Mouse (Mus musculus) kidney, adult 9 months (tissue): ENCODE data around the gene Rbm19.
"Not testable (repeated sequence)": the region's sequence is repeated elsewhere in the genome, so short reads cannot be mapped to it uniquely, and the experiment has no call there.

Experiments used
- DNase-seq: peaks from one replicate; pipeline ENCODE4 v3.0.0; 2022

The Rbm19 gene

DNA sequence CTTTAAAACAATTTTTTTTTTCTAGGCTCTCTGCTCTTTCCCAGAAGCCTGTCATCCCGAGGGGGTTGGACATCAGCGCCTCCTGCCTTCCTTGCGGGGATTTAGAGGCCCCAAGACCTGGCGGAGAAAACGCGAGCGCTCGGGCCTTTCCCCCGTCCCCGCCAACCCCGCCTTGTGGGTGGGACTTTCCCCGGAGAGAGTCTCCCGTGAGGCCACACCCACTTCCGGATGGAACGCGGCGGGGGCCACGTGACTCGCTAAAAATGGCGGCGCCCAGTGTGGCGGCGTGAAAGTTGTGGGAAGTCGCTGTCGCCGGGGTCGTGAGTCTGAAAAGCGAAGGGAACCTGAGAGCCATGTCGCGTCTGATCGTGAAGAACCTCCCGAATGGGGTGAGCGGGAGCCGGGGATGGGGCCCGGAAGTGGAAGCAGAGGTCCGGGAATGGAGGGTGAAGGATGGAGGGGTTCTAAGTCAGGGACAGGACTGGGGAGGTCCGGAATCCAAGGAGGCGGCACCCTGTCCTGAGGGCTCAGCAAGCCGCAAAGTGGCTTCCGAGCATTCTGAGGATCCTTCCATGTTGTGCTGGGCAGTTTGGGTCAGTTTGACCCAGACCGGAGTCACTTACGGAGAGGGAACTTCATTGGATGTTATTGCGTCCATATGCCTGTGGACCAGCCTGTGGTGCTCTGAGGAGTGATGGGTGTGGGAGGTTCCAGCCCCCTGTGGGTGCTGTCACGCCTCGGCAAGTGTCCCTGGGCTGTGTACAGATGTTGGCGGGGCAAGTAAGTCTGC is at the start of gene Rbm19:
TSS of gene Rbm19 (plus strand) at position 205 of the 790 bp plus-strand sequence.
- peak; percentile 91 for DNase-seq

DNA sequence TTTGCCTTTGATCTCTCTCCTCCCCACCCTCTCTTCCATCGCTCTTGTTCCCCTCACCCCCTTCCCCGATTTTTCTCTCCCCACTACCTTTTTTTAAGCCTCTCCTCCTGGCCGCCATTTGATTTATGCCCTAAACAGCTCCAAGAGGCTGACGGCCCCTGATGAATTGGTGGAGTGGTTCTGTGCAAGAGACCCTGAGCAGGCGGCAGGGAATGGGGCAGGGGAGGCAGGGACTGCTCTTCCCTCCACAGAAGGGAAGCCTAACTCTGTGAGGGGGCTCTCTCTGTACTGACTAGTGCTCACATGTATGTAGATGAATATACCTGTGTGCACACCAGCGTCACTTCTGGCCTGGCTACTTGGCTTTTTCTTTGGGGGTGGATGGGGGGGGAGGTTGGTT is 49.0 kb upstream of the Rbm19 start:
- DNase-seq, result no peak

DNA sequence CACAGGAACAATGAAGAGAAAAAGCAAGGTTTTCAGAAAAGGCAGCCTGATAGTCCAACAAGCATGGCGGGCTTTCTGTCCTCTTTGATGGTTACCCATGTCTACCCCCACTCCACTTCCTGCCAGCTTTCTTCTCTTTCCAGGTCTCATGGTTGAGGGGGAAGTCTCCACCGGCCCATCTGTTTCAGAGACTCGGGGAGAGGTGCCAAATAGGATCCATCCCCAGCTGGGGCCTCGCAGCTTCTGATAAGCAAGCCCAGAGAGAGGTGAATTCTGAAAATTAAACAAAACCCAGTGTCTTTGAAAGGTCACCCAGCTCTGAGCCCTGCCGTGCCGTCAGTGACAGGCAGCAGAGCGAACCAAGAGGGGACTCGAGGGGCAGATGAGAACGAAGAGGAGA is 42.2 kb upstream of the Rbm19 start:
- no peak for DNase-seq

DNA sequence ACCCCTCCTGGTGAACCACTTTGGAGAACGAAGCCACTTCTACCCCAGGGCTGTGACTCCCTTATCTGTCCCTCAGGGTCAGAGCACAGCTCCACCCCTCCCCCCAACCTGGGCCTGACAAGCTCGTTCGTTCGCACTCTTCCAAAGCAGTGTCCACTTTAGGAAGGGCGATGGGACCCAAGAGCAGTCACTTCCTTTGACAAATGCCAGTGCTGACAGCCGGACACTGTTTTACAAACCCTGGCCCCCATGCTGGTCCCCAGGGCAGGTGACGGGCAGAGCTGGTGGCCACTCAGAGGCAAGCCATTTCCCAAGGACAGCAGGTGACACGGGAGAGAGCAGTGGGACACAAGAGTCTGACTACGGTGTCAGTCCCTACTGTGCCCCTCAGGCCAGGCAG is 36.2 kb upstream of the Rbm19 start:
- DNase-seq, result no peak

DNA sequence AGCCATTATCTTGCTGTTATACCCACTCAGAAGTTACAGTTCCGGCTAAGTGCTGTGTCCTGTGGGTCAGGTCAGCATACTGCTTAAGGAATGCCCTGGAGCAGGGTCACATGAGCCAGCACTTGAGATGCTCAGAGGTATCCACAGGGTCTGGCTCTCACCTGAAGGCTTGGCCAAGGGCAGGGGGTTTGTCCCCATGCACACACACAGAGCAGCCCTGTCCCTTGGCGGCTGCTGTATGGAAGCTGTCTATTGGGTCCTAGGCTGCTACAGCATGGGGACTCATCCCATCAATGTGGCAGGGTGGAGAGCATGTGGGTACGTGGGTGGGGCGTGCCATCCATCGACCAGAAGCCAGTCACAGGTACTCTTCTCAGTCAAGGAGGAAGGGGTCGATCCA is 35.8 kb upstream of the Rbm19 start:
- no peak for DNase-seq

DNA sequence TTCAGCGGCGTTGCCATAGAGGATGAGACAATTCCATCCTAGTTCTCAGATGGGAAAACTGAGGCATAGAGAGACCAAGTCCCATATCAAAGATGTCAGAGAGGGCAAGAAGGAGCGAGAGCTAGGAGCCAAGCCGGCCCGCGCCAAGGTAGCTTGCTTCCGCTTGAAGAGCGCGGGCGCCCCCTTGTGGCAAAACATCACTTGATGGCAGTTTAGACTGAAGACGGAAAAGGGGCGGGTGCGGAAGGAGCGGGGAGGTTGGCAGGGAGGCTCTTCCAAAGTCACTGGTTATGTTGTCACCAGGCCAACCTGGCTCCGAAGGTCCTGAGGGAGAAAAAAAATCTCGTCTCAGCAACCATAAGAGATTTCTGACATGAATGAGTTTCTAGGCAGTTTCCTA is 27.7 kb upstream of the Rbm19 start:
- DNase-seq, result peak; percentile 85

DNA sequence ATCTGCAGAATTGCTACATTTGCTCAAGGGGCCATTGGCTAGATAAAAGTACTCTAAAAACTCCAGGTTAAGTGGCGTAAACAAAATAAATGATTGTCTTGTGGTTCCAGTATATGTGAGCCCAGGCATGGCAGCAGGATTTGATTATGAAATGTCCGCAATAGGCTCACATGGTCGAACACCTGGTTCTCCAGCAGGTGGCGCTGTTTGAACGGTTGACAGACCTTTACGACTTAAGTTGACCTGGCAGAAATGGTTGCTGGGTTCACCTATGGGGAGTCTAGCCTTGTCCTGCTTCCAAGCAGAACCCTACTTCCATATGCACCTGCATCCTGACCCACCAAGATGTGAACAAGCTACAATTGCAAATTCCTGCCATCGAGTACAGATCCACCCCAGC is 21.7 kb upstream of the Rbm19 start:
- DNase-seq, result peak; percentile 43

DNA sequence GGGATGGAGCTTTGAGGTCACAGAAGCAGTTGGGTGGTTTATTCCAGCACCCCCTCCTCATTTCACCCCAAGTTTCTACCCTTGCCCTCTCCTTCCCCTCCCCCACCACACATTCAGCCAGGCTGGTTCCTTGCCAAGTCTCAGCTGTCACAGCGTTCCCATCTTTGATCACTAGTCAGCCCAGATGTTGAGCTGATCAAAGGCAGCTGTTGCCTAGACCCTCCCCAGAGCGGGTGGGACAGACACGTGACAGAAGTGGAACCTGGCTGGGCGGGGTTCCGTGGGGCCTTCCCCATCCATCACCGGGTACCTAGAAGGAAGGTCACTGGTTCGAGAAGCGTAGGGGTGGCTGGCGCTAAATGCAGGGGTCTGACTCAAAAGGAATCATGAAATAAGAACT is 19.2 kb upstream of the Rbm19 start:
- no peak for DNase-seq

DNA sequence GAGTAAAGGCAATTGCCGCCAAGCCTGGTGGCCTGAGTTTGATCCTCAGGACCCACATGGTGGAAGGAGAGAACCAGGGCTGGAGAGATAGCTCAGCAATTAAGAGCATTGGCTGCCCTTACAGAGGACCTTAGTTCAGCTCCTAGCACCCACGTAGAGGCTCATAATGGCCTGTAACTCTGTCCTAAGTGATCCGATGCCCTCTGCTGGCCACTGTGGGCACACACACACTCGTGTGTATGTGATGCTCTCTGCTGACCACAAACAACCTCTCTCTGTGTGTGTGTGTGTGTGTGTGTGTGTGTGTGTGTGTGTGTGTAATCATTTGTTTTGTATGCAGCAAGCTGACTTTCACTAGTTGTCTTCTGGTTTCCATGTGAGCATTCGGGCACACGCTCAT is 15.5 kb upstream of the Rbm19 start:
- no peak for DNase-seq

DNA sequence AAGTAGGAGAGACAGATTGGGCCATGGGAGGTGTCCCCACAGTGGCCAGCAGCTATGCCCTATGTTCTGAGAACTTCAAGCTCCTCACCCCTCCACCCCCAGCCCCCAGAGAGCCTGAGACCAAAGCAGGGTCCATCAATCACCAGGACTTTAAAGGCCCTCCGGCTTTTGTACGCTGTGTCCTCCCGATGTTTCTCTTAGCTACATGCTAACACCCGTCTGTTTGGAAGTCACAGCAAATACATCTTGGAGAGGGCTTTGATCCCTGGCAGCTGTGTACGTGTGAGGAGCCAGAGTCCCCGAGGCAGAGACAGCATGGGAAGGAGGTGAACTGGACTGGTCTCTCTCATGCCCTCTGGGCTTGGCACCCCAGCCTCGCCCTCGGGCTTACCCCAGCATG is 14.2 kb upstream of the Rbm19 start:
- no peak for DNase-seq

DNA sequence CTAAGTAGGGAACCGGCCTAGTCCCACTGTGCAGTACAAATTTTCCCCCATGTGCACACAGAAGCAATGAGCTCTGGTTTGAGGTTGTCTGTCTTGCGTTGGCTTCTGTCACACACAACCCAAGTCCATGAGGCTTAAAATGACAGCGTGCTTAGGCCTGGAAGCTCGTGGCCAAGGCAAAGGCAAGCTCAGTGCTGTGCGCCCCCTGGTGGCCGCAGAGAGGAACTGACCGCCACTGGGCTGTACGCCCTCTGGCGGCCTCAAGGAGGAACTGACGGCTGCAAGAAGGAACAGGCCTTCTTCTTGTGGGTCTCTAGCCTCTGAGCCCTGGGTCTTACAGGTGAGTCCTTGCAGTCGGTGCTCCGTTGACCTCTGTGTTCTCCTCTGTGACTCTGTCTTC is 13.5 kb upstream of the Rbm19 start:
- DNase-seq, result peak; percentile 36

DNA sequence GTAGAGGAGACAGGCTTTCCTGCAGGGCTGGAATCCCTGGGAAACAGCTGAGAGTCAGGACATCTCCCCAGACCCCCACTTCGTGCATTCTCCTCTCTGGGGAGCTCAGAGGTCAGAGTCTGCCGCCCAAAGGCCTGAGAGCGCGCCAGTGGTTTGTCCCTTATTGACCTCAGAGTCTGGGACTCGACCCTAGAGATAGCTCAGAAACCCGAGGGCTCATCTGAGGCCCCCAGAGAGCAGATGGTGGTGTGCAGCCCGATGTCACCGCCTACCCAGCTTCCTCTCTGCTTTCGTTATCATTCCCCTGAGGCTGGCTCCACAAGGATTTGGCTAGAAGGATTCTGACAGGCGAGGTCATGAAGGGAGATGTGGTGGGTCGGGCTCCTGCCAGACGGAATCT is 12.8 kb upstream of the Rbm19 start:
- DNase-seq, result peak; percentile 22

DNA sequence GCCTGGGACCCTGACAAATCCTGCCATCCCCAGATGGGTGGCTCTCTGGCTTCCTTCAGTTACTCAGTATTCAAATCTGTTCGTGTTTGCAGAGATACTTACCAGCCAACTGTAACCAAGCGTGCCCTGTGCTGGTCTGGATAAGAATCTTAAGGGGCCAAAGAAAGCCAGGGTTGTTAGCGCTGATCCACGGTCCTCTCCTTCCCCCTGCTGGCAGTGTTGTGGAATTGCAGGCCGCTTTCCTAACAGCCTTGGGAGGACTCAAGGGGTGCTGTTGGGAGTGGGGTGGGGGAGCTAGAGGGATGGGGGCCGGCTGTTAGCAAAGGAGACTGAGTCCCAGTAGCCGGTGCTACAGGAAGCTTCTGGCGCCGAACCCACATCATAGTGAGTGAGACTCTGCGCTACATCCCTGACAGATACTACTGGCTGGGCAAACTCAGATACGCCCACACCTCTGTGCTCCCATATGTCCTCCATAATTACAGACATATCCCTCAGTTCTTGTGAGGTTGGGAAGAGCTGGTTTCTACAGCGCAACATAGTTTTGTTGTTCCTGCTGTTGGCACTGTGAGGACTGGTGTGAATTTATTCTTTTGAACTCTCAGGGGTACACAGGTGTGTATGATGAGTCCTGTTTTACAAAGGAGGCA is 9.7 kb upstream of the Rbm19 start:
- DNase-seq, result no peak

DNA sequence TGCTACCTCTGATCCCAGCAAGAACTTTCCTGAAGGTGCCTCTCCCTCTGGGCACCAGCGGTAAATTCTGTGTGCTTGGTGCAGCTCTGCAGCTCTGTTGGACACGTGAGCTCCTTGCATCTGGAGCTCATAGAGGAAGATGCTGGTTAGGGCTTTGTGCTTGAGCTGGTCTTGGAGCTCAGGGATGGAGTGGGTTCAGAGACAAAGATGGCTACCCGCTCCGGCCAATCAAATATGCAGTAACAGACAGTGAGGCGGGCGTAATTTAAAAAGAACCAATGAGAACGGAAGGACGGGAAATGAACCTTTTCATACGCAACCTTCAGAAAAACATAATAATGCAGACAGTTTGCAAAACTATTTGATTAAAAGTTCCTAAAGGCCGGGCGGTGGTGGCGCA is 1.9 kb upstream of the Rbm19 start:
- no peak for DNase-seq

DNA sequence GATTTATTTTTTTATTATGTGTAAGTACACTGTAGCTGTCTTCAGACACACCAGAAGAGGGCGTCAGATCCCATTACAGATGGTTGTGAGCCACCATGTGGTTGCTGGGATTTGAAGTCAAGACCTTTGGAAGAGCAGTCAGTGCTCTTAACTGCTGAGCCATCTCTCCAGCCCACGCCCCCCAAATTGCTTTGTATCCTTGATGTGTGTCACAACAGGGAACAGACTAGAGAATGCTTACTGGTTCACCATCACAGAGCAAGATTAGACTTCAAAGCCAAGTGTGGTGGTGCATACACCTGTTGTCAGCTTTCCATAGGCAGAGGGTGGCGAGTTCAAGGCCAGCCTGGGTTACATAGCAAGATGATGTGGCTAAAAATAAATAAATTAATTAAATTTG is 896 bp downstream of the Rbm19 start:
- not testable (repeated sequence) for DNase-seq

DNA sequence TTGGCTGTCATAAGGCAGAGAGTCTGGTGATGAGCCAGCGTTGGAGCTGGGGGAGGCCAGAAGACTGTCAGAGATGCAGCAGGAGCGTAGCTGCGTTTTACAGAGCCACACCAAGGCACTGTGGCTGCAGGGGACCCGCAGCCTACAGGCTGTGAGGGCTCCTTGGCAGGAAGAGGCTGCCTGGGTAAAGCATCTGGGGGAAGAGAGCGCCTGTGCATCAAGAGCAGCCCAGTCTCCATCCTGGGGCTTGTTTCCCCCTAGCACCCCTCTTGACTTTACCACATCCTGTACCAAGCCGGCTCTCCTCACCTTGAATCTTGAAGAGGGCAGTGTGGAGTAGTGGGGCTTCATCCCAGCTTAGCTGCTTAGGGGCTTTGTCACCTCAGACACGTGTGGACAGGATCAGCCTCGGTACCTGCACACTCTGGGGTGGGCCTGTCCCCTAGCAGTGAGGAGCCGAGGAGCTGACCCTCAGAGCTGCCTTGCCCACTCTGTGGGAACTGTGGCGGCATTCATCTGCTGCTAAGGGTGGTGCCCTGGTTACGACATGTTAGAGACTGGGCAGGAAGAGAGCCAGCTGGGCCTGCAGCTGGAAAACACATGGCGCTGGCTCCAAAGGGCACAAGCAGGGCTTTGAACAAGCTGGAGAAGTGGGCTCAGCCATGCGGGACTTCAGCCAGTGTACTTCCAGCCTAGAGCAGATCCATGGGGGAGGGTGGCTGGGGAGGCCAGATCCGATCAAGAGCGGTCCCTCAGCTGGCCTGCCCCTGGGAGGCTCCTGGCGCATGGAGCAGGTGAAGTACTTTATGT is 8.8 kb downstream of the Rbm19 start:
- no peak for DNase-seq

DNA sequence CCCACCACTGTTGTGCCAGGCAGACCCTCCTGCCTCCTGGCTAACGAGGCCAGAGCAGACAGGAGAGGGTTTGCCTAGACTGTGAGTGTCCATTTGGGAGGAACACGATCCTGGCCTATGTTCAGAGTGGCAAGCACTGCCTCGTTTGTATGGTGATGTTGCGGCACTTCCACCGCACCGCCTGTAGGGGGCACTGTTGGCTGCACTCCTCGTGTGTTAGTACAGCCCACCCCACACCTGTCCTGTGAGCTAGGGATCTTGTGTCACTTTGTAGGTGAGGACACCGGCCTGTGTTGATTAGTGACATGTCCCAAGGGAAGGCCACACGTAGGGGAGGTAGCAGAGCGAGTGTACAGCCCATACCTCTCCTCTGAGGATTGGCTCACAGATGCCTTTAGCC is 11.4 kb downstream of the Rbm19 start:
- DNase-seq, result no peak

DNA sequence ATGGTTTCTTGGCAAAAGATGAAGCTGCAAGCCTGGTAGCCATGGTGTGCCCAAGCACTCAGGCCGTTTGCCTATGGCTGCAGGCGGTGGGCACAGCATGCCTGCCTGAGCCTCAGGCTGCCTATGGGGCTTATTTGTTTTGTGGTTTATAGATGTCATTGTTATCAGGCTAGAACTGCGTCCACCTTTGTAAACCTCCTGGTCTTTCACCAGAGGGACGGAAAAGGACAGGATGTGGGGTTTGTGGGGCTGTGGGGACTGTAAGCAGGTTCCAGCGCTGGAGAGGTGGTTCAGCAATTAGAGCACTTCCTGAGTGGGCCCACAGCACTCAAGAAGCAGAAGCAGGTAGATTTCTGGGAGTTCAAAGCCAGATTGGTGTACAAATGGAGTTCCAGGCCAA is 12.2 kb downstream of the Rbm19 start:
- DNase-seq, result no peak

DNA sequence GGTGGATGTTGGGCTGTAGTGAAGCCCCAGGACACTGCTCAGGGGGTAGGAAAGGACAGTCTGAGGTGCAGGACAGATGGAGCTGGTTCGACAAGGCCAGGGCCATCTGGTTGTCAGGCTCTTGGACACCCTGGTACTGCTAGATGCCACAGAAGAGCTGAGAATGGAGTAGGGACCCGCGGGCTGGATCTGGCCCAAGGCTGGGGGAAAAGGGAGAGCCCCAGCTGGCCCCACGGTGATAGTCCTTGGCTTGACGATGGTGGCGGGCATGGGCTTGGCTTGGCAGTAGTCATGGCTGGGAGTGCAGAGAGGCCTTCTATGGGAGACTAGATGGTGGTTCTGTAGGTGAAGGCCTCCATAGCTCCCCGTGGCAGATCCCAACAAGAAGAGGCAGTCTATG is 12.8 kb downstream of the Rbm19 start:
- DNase-seq, result no peak

DNA sequence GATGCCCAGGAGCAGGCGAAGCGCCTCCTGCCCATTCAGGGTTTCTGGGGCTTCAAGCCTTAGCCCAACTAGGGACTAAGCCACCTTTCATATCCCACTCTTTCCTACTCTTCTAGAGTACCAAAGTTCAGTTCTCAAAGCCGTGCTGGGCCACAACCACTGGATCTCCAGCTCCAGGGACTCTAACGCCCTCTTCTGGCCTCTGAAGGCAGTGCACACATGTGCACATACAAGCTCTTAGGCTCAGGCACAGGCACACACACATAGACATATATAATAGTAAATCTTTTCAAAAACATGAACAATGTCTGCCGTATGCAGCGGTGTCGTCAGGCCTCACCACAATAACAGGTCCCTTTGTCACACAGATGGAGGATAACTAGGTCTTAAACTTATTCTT is 13.5 kb downstream of the Rbm19 start:
- DNase-seq, result no peak

DNA sequence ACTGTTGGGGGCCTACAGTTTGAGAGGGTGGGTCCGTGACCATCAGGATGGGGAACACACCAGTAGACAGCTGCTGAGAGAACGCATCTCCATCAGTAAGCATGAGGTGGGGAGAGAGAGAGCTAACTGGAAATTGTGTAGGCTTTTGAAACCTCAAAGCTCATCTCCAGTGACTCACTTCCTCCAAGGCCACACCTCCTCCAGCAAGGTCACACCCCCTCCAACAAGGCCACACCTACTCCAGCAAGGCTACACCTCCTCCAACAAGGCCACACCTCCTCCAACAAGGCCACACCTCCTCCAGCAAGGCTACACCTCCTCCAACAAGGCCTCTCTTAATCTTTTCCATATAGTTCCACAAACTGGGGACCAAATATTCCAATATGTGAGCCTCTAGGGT is 13.9 kb downstream of the Rbm19 start:
- DNase-seq, result no peak

DNA sequence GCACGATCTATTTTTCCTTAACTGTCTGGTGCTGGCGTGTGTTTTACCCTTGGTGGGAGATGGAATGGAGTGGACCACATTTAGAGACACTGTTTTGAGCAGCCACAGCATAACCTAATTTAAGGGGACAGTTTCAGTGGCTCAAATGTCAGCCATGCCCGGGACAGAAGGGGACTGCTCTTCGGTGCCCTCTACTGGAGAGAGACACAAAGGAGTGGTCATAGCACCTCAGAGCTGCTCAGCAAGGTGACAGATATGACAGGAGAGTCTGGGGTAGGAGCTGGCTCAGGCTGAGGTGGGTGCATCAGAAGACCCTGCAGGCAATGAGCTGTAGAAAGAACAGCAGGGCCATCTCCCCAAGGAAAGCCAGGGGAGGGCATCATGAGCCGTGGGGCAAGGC is 15.3 kb downstream of the Rbm19 start:
- DNase-seq, result peak; percentile 34

DNA sequence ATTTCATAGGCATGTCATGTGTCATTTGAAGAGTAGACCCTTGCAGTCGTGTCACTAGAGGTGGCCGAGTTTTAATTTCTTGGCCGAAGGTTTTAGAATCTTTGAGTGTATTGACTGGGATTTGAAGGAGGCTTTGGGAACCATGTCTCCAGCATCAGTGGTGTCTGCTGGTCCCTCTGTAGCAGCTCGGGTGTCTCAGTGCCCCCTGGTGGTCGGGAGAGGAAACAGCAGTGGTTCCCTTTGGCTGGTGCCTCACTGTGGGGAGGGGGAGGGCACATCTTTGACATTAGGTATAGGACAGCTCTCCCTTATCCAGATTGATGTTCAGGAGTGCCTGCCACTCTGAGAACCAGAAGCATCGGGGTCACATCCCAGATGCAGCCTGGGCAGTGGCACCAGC is 17.7 kb downstream of the Rbm19 start:
- peak; percentile 44 for DNase-seq

DNA sequence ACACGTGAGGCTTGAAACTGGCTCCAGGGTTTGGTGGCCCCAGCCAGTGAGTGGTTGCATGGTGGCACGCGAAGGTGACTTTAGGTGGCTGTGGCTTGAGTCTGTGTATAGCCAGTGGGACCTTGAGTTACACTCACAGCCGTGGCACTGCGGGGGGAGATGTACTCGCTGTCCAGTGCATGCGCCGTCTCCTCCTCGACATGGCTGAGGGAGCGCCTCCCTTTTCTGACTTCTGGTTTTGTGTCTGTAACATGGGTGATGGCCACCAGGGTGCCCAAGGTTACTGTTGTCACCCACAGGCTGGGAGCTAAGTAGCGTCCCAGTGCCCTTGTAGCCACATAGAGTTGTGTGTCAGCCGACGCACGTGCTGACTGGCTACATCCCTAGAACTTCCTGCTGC is 19.1 kb downstream of the Rbm19 start:
- DNase-seq, result no peak
